Mouse (Mus musculus) neural tube, embryonic 12.5 days (tissue): Measurements from ENCODE around the gene Znrd1as. TPM values are rescaled to one million over a fixed set of nuclear protein-coding genes. Genes with fewer than 3 reads are reported as not detected.

Experiments used
- ATAC-seq: fragments of 200-750 bp; cut with Nextera tagmentation; 2 replicates; pipeline ENCODE4 v1.8.0; 2017; ENCODE audit warnings: low read depth, mild to moderate bottlenecking, moderate TSS enrichment, moderate library complexity; ENCODE audit not compliant: low FRiP score
- H3K27ac ChIP-seq: fragments of 300-500 bp; sonication (generic); 2 replicates; pipeline ENCODE4 v1.5.1; 2016
- H3K27me3 ChIP-seq: fragments of 300-500 bp; sonication (generic); replicated peaks from 2 replicates; pipeline ENCODE4 v1.6.1; 2016; ENCODE audit warnings: mild to moderate bottlenecking
- H3K36me3 ChIP-seq: fragments of 300-500 bp; sonication (generic); 2 replicates; pipeline ENCODE4 v1.6.1; 2016; ENCODE audit warnings: mild to moderate bottlenecking
- H3K4me1 ChIP-seq: fragments of 300-500 bp; sonication (generic); 2 replicates; pipeline ENCODE4 v1.6.1; 2016
- H3K4me2 ChIP-seq: fragments of 300-500 bp; sonication (generic); replicated peaks from 2 replicates; pipeline ENCODE4 v1.6.1; 2016; ENCODE audit warnings: mild to moderate bottlenecking
- H3K4me3 ChIP-seq: fragments of 300-500 bp; sonication (generic); 2 replicates; pipeline ENCODE4 v1.5.1; 2016
- H3K9ac ChIP-seq: fragments of 300-500 bp; sonication (generic); 2 replicates; pipeline ENCODE4 v1.6.1; 2016; ENCODE audit warnings: mild to moderate bottlenecking
- H3K9me3 ChIP-seq: fragments of 300-500 bp; sonication (generic); 2 replicates; pipeline ENCODE4 v1.6.1; 2016; ENCODE audit warnings: mild to moderate bottlenecking
- WGBS: fragments of 180-500 bp; shearing (Covaris S2); methylation state at CpG from one replicate; pipeline ENCODE4 v1.1.7; 2016; 5-methylcytosine and 5-hydroxymethylcytosine counted together
- polyA plus RNA-seq: library from polyadenylated mRNA; unstranded; fragments of >200 nt; fragmentation: Nextera tagmentation; extraction: Ambion mirVana; gene quantifications from 2 replicates; pipeline ENCODE4 v1.2.1, GENCODE M21; 2016

Gene Znrd1as
- polyA plus RNA-seq, 1 experiment from 2014 or later: 6.2 TPM

GRCm38 (mm10) chr17:36953062-36953461, 5.3 kb upstream of the Znrd1as start:
- H3K4me3 ChIP-seq: no peak overlapping the region
- 93% methylated on average over 1 of the region's 1 CpGs for WGBS
- H3K36me3 ChIP-seq: peaks cover 15% of the 10 kb centered on the region; the same call in 1 of the 2 replicates
- no peak for ATAC-seq
- H3K4me2 ChIP-seq: no peak overlapping the region
- H3K27ac ChIP-seq: no peak overlapping the region
- no peaks in the 10 kb centered on the region for H3K27me3 ChIP-seq
- no peak overlapping the region for H3K9ac ChIP-seq
- peaks cover 12% of the 10 kb centered on the region for H3K4me1 ChIP-seq
- H3K9me3 ChIP-seq: no peaks in the 10 kb centered on the region

GRCm38 (mm10) chr17:36958884-36959283, 492 bp downstream of the Znrd1as start:
- Histone ChIP-seq H3K27ac (no peak overlapping the region), H3K4me1 (peaks cover 11% of the 10 kb centered on the region), H3K9me3 (no peaks in the 10 kb centered on the region), H3K27me3 (no peaks in the 10 kb centered on the region), H3K4me3 (peak overlapping the region; percentile 61), H3K4me2 (peak overlapping the region; percentile 84), H3K9ac (peak overlapping the region; percentile 77), H3K36me3 (peaks cover 7% of the 10 kb centered on the region; the same call in 1 of the 2 replicates)
- WGBS: 10% methylated on average over 12 of the region's 12 CpGs
- ATAC-seq: peak; percentile 21; the same call in 1 of the 2 replicates

GRCm38 (mm10) chr17:36961125-36961524, 2.7 kb downstream of the Znrd1as start:
- Histone ChIP-seq H3K27ac (no peak overlapping the region), H3K4me1 (peaks cover 11% of the 10 kb centered on the region), H3K27me3 (no peaks in the 10 kb centered on the region), H3K4me2 (no peak overlapping the region), H3K4me3 (no peak overlapping the region), H3K36me3 (no peaks in the 10 kb centered on the region), H3K9ac (no peak overlapping the region), H3K9me3 (no peaks in the 10 kb centered on the region)
- 75% methylated on average over 1 of the region's 1 CpGs for WGBS
- no peak for ATAC-seq

GRCm38 (mm10) chr17:36966875-36967274, 8.5 kb downstream of the Znrd1as start:
- Histone ChIP-seq H3K9ac (no peak overlapping the region), H3K4me2 (no peak overlapping the region), H3K36me3 (no peaks in the 10 kb centered on the region), H3K27ac (no peak overlapping the region), H3K4me3 (no peak overlapping the region), H3K4me1 (no peaks in the 10 kb centered on the region), H3K27me3 (no peaks in the 10 kb centered on the region), H3K9me3 (no peaks in the 10 kb centered on the region)
- WGBS: 81% methylated on average over 1 of the region's 1 CpGs
- no peak for ATAC-seq

GRCm38 (mm10) chr17:36970316-36970890, 12.0 kb downstream of the Znrd1as start:
- no peak overlapping the region for H3K4me3 ChIP-seq
- no peak overlapping the region for H3K27ac ChIP-seq
- no peaks in the 10 kb centered on the region for H3K4me1 ChIP-seq
- no peak for ATAC-seq
- WGBS: 90% methylated on average over 14 of the region's 14 CpGs
- no peak overlapping the region for H3K9ac ChIP-seq
- H3K9me3 ChIP-seq: no peaks in the 10 kb centered on the region
- no peak overlapping the region for H3K4me2 ChIP-seq
- no peaks in the 10 kb centered on the region for H3K27me3 ChIP-seq
- no peaks in the 10 kb centered on the region for H3K36me3 ChIP-seq

- H3K9me3 ChIP-seq: no peaks in the 10 kb centered on the region
- H3K9ac ChIP-seq: no peak overlapping the region
- H3K4me1 ChIP-seq: no peaks in the 10 kb centered on the region
- no peaks in the 10 kb centered on the region for H3K27me3 ChIP-seq
- H3K4me2 ChIP-seq: no peak overlapping the region
- no peaks in the 10 kb centered on the region for H3K36me3 ChIP-seq
- WGBS: 89% methylated on average over 6 of the region's 6 CpGs
- H3K4me3 ChIP-seq: no peak overlapping the region
- no peak for ATAC-seq
- H3K27ac ChIP-seq: no peak overlapping the region
Observed at GRCm38 (mm10) chr17:36971172-36971850, 12.9 kb downstream of the Znrd1as start.

- Histone ChIP-seq H3K4me1 (no peaks in the 10 kb centered on the region), H3K27me3 (no peaks in the 10 kb centered on the region), H3K27ac (no peak overlapping the region), H3K4me3 (no peak overlapping the region), H3K9me3 (no peaks in the 10 kb centered on the region), H3K9ac (no peak overlapping the region), H3K36me3 (no peaks in the 10 kb centered on the region), H3K4me2 (no peak overlapping the region)
- 88% methylated on average over 3 of the region's 3 CpGs for WGBS
- no peak for ATAC-seq
Observed at GRCm38 (mm10) chr17:36972791-36973190, 14.4 kb downstream of the Znrd1as start.

- H3K9me3 ChIP-seq: no peaks in the 10 kb centered on the region
- H3K36me3 ChIP-seq: no peaks in the 10 kb centered on the region
- H3K4me1 ChIP-seq: no peaks in the 10 kb centered on the region
- WGBS: 83% methylated on average over 8 of the region's 8 CpGs
- H3K4me3 ChIP-seq: no peak overlapping the region
- no peak for ATAC-seq
- H3K4me2 ChIP-seq: no peak overlapping the region
- H3K27me3 ChIP-seq: no peaks in the 10 kb centered on the region
- no peak overlapping the region for H3K9ac ChIP-seq
- H3K27ac ChIP-seq: no peak overlapping the region
Observed at GRCm38 (mm10) chr17:36973271-36973787, 14.9 kb downstream of the Znrd1as start.

GRCm38 (mm10) chr17:36981221-36981813, 22.9 kb downstream of the Znrd1as start, which contains the start of gene 2410137M14Rik:
Gene 2410137M14Rik (minus strand): TSS chr17:36981237.
- ATAC-seq: no peak
- Histone ChIP-seq H3K36me3 (no peaks in the 10 kb centered on the region), H3K4me2 (peak within 1 kb of the TSS; percentile 27; the same call in 1 of the 2 replicates), H3K4me3 (no peak within 1 kb of the TSS), H3K27me3 (0 out of 2 replicates have a peak, but pooled peaks cover 2% of the 10 kb centered on the region), H3K4me1 (no peaks in the 10 kb centered on the region), H3K27ac (no peak within 1 kb of the TSS), H3K9ac (no peak within 1 kb of the TSS), H3K9me3 (no peaks in the 10 kb centered on the region)
- 12% methylated on average over 18 of the region's 18 CpGs for WGBS

GRCm38 (mm10) chr17:36981845-36982244, 23.5 kb downstream of the Znrd1as start:
- ATAC-seq: no peak
- Histone ChIP-seq H3K9ac (no peak overlapping the region), H3K4me1 (no peaks in the 10 kb centered on the region), H3K27me3 (0 out of 2 replicates have a peak, but pooled peaks cover 2% of the 10 kb centered on the region), H3K27ac (no peak overlapping the region), H3K36me3 (no peaks in the 10 kb centered on the region), H3K9me3 (no peaks in the 10 kb centered on the region), H3K4me2 (peak overlapping the region; percentile 27; the same call in 1 of the 2 replicates), H3K4me3 (no peak overlapping the region)
- WGBS: 4% methylated on average over 4 of the region's 4 CpGs

GRCm38 (mm10) chr17:36982253-36983155, 24.1 kb downstream of the Znrd1as start:
- H3K27me3 ChIP-seq: peaks cover 5% of the 10 kb centered on the region
- 31% methylated on average over 5 of the region's 5 CpGs for WGBS
- H3K4me2 ChIP-seq: no peak overlapping the region
- H3K9ac ChIP-seq: no peak overlapping the region
- ATAC-seq: no peak
- no peak overlapping the region for H3K27ac ChIP-seq
- H3K9me3 ChIP-seq: no peaks in the 10 kb centered on the region
- H3K36me3 ChIP-seq: no peaks in the 10 kb centered on the region
- H3K4me1 ChIP-seq: no peaks in the 10 kb centered on the region
- H3K4me3 ChIP-seq: no peak overlapping the region
